Mouse (Mus musculus) brown adipose tissue, adult 24 weeks (tissue): ENCODE measurements around the gene Plxna3. TPM values are rescaled to one million over a fixed set of nuclear protein-coding genes. Genes with fewer than 3 reads are reported as not detected.

Experiments used
- H3K27ac ChIP-seq: fragments of 200-500 bp; replicated peaks from 2 replicates; pipeline ENCODE4 v1.5.1; 2012; ENCODE audit warnings: low read depth, mild to moderate bottlenecking, low read length
- H3K4me1 ChIP-seq: fragments of 200-500 bp; 2 replicates; pipeline ENCODE4 v1.6.1; 2012; ENCODE audit warnings: low read length, mixed read lengths; ENCODE audit not compliant: control insufficient read depth, insufficient read depth, insufficient read length
- H3K4me3 ChIP-seq: fragments of 200-500 bp; 2 replicates; pipeline ENCODE4 v1.5.1; 2012; ENCODE audit warnings: low read depth, mild to moderate bottlenecking, low read length, moderate library complexity; ENCODE audit not compliant: insufficient read depth
- polyA plus RNA-seq: library from polyadenylated mRNA; stranded (reverse); fragments of >200 nt; gene quantifications from 2 replicates; pipeline ENCODE4 v1.2.4, GENCODE M21; 2012; ENCODE audit not compliant: missing spikeins, insufficient read depth, insufficient read length

The Plxna3 gene
- 0.75 and 1.5 TPM in 2 replicates for polyA plus RNA-seq

DNA sequence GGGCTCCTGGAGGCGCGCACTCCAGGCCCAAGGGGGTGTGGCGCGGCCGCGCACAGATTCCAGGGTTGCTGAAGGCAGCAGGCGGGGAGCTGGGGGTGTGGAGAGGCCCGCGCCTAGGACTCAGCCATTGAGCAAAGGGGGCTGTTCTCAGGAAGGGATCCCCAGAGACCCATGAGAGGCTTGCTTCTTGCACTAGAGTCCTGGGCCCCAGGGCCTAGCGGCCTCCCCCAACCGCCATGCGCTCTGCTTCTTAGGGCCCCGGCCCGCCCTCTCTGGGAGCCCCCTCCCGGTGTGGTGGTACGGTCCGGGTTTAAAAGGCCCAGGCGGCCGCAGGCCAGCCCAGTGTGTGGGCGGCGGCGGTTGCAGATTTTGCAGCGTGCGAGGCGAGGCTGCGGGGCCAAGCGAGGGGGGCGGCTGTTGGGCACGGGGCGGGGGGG lies at the start of gene Plxna3:
Plxna3 (plus strand) TSS at position 342 of the 437 bp plus-strand sequence.
- Histone ChIP-seq H3K27ac (0 out of 2 replicates have a peak within 1 kb of the TSS, but pooled peaks have one; percentile 66), H3K4me3 (peak within 1 kb of the TSS; percentile 73), H3K4me1 (no peaks in the 10 kb centered on the region)

DNA sequence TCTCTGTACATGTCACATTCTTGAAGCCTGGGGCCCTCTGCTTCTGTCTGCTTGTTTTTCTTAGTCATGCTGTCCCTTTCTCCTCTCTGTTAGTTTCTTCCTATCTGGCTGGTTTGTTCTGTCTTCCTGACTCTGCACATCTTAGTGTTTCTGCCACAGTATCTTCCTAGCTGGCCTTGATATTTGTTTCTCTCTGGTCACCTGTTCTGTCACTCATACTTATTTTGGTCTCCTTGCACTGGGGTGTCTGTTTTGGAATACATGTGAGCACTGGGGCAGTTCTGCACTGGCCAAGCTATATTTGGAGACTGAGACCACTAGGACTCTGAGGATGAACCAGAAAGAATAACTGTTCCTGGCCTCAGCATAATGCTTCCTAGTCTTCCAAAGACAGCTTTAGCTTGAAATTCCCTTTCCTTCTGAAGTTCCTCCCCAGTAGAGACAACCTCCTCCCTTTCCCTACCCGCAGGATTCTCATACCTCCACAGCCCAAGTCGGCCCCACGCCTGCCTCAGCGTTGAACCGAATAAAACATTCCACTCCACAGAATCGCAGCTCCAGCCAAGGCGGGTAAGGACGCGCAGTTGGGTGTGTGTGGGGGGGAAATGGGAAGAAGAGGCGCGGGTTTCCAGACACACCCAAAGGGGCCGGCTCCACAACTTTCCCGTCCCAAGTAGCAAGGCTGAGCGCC lies 47.7 kb upstream of the Plxna3 start:
- H3K4me1 ChIP-seq: no peaks in the 10 kb centered on the region
- H3K4me3 ChIP-seq: peak overlapping the region; percentile 85
- H3K27ac ChIP-seq: peak overlapping the region; percentile 76

DNA sequence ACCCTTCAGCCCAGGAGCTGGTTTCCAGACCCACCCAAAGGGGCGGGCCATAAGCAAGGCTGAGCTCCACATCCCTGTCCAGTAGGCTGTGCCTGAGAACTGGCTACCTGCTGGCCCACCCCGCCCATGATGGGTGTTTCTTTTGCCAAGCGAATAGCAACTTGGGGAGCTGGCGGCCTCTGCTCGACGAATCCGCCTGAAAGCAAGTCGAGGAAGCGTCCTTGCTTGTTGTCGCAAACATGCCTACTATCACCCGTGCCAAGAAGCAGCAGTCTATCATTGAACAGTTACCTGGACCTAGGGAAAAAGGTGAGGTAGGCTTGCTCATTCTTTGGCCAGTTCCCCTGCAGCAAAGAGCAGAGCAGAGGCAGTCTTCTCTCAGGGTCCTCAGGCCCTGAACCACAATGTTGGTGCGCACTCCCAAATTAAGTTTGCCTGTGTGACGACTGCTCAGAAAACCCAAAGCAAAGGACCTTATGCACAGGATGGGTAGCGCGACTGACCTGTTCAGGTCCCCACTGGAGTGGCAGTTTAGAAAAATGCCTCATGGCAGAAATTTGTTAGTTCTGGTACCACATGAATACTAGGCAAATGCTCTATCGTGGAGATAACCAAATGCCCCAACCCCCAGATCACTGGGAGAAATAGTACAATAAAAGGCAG lies 47.0 kb upstream of the Plxna3 start, which contains the start of the genes Taz and Dnase1l1:
Taz (plus strand) TSS at position 181 of the 663 bp plus-strand sequence.
Dnase1l1 (minus strand) TSS at position 606 of the 663 bp plus-strand sequence.
- no peaks in the 10 kb centered on the region for H3K4me1 ChIP-seq
- H3K4me3 ChIP-seq: peak within 1 kb of the TSS; percentile 85
- peak within 1 kb of the TSS; percentile 94 for H3K27ac ChIP-seq

DNA sequence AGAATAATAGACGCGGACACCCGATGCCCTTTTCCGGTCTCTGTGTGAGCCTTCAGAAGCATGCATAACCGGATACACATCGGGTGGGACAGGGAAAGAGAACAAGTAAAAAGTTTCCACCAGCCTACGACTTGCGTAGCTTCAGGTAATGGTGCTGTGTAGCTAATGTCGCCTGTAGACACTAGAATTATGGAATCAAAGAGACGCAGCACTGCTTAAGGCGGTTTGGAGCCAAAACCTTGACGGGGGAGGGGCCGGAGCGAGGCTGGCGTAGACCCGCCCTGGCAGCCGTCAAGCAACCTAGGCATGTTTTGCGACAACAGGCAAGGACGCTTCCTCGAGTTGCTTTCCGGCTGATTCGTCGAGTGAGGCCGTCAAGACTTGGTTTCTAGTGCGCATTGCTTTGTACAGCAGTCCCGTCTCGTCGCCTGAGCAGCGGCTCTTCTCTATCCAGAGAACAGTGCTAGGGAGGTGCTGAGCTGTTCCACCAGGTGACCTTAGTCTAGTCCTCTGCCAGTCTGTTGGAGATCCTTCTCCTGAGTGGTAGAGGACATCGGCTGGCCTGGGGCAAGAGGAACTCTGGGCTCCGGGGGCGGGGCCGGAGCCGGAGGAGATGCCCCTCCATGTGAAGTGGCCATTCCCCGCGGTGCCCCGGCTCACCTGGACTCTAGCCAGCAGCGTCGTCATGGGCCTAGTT lies 46.3 kb upstream of the Plxna3 start:
- Histone ChIP-seq H3K4me3 (peak overlapping the region; percentile 85), H3K4me1 (no peaks in the 10 kb centered on the region), H3K27ac (peak overlapping the region; percentile 94)

DNA sequence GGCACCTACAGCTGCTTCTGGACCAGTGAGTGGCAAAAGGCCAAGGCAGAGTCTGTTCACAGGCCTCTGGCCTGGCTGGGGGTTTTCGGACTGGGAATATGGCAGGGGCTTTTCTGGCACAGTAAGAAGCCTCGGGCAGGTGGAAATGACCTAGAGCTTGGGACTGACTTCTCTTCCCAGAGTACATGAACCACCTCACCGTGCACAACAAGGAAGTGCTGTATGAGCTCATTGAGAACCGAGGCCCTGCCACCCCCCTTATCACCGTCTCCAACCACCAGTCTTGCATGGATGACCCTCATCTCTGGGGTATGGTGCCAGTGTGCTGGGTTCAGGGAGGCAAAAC lies 45.8 kb upstream of the Plxna3 start:
- peak overlapping the region; percentile 85 for H3K4me3 ChIP-seq
- no peaks in the 10 kb centered on the region for H3K4me1 ChIP-seq
- H3K27ac ChIP-seq: peak overlapping the region; percentile 94

DNA sequence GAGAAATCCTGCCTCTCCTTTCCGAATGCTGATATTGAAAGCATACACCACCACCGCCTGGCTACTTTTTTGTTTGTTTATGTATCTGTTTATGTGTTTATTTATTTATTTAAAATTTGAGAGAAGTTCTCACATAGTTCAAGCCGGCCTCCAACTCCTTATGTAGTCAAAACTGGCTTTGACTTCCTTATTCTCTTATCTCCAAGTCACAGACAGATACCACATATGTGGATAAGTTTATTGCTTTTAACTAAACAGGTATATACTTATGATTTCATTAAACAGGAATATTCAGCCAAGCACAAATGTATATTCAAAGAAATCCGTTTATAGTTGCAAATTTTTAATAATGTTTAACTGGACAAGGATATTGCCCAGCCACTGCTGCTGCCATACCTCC lies 35.4 kb upstream of the Plxna3 start:
- Histone ChIP-seq H3K4me3 (no peak overlapping the region), H3K27ac (no peak overlapping the region), H3K4me1 (no peaks in the 10 kb centered on the region)

DNA sequence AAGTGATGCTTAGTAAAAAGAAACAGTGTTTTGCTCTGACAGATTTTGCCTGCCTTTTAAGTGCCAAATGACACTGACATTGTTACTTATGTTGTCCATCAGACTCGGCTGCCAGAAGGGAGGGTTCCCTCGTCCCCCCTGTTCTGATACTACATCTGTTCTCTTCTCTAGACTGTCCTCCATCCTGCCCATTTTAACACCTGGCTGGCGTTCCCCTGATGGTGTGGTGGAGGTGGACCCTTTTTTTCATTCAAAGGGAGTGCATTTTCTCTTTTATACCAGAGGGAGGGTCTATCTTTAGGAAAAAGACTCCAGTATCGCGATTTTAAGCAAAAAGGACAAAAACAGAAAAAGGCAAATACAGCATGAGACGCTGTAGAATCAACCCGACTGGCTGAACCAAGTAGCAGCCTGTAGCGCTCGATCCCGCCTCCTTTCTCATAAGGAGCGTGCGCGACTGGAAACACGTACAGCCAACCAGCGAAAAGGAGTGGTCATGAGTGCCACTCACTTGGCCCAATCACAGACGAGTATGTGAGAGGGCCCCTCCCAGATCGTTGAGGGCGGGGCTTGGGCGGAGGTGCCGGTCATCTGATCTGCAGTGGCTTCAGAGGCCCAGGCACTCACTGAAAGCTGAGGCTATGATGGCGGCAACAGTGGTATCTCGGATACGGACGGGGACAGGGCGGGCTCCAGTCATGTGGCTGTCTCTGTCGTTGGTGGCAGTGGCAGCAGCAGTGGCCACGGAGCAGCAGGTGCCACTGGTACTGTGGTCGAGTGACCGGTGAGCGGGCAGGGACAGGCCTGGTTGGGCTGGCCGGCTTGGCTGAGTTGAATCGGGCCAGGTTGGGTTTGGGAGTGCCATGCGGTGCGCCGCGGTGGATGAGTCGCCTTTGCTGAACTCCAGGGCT lies 32.1 kb upstream of the Plxna3 start, which contains the start of gene Atp6ap1:
Atp6ap1 (plus strand) TSS at position 560 of the 911 bp plus-strand sequence.
- Histone ChIP-seq H3K27ac (peak within 1 kb of the TSS; percentile 84), H3K4me3 (peak within 1 kb of the TSS; percentile 86), H3K4me1 (no peaks in the 10 kb centered on the region)

DNA sequence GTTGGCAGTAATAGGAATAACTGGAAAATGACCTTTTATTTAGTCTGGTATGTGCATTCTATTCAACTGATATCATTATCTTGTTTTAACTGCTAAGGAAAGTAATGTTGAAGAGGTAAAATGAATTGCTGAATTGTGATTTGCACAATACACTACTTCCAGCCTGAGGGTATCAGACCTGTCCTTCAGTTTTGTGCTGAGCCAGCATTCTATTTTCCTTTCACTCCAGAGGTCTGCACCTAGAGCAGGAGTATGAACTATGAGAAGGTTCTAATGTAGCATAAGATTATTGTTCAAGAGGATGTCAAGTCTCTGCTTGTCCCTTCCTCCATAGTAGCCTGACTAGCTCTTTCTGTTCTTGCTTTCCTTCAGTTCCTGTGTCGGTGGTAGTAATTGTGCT lies 30.5 kb upstream of the Plxna3 start:
- Histone ChIP-seq H3K4me1 (no peaks in the 10 kb centered on the region), H3K27ac (no peak overlapping the region), H3K4me3 (no peak overlapping the region)

DNA sequence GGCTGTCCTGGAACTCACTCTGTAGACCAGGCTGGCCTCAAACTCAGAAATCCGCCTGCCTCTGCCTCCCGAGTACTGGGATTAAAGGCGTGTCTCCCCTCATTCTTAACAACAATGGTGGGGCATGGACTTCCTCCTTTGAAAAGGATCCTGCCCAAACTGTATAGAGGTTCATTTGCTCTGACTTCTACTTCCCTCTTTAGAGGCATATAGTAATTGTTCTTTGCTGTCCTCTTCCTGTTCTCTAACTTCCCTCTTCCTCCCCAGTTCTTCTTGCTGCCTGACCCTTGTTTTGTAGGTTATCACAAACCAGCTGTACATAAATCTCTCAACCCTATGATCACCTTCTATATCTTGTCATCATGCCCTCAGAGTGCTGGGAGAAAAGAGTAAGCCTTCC lies 29.1 kb upstream of the Plxna3 start:
- Histone ChIP-seq H3K27ac (peak overlapping the region; percentile 24), H3K4me3 (no peak overlapping the region), H3K4me1 (no peaks in the 10 kb centered on the region)

DNA sequence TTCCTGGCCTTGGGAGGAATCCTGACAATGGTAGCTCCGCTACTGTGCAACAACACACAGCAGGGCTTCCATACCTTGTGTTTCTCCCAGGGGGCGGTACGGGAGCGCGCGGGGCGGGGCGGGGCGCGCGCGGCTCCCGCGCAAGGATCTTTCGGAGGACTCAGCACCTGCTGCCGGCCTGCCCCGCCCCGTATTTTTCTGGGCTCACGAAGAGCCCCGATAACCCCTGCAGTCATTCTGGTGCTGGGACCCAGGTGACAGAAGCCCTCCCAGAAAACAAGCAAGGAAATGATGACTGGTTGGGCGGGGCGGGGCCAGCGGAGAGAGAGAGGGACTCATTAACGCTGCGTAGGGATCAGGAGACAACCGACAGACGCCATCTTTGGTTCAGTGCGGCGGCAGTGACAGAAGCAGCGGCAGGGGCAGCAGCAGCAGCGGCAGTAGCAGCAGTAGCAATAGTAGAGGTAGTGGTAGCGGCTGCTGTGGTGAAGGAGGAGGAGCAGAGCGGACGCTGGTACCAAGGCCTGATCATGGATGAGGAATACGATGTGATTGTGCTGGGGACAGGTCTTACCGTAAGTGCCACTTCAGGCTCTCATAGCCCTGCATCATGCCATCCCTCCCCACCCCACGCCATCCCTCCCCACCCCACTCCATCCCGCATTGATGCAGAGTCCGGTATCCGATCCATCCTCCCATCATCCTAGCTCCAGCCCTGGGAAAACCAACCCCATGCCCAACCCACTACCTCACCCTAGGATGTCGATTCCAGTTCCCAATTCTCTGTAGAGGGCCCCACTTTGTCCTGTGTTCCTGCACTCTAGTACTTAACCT lies 23.8 kb upstream of the Plxna3 start, which contains the start of gene Gdi1:
Gdi1 (plus strand) TSS at position 132 of the 834 bp plus-strand sequence.
- peak within 1 kb of the TSS; percentile 98 for H3K4me3 ChIP-seq
- peaks cover 2% of the 10 kb centered on the region; the same call in 1 of the 2 replicates for H3K4me1 ChIP-seq
- H3K27ac ChIP-seq: peak within 1 kb of the TSS; percentile 97

DNA sequence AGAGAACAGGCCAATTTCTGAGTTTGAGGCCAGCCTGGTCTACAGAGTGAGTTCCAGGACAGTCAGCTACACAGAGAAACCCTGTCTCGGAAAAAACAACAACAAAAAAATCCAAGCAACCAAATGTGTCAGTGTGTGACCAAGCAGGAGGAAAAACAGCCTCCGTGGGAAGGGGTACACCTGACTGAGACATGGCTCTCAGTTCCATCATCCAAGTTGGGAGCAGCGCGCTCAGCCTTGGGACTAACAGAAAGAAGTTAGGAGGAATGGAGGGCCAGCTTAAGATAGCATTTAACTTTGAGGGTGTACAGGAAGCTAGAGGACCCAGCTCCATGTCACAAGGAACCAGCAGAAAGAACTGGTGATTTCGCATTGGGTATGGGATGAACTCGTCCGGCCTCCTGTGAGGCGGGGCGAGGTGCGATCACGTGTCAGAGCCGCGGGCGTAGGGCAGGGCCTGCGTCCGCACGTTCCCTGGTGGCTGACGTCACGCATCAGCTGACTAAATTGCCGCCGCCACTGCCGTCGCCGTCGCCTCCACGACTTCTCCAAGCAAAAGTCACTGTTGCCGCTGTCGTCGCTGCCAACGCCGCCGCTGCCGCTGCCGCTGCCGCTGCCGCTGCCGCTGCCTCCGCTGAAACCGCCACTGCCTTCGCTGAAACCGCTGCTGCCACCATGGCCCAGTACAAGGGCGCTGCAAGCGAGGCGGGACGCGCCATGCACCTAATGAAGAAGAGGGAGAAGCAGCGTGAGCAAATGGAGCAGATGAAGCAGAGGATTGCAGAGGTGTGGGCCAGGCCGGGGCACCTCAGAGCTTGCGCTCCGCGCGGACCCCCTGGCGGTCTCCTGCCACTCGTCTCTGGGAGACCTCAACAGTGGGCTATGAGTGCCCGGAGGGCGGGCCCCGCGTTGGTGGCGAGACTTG lies 16.1 kb upstream of the Plxna3 start, which contains the start of gene Fam50a:
Fam50a (plus strand) TSS at position 494 of the 925 bp plus-strand sequence.
- Histone ChIP-seq H3K27ac (peak within 1 kb of the TSS; percentile 86), H3K4me1 (no peaks in the 10 kb centered on the region; the same call in 1 of the 2 replicates), H3K4me3 (peak within 1 kb of the TSS; percentile 95)

DNA sequence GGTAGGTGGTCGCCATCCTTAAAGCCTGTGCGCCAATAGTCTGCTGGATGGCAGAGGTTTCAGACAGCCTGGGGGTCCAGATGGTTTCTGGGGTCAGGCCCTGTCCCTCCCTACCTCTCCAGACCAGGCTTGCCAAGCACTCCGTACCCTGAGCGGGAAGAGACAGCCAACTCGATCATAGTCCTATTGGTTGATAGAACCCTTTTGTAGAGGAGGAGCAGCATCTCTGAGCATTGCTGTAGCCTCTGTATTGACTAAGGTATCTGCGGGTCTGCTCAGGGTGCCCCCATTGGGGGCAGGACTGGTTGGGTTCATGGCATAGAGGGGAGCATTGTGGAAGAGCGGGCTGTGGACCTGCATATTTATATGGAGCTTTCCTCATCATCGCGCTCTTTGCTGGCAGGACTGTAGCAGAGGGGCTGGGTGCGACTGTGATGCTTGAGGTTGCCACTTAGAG lies 377 bp downstream of the Plxna3 start:
- Histone ChIP-seq H3K27ac (no peak overlapping the region), H3K4me1 (no peaks in the 10 kb centered on the region), H3K4me3 (peak overlapping the region; percentile 73)
